Mouse (Mus musculus): ENCODE measurements around the gene Atp5h.
"Not testable (repeated sequence)": the region's sequence is repeated elsewhere in the genome, so short reads cannot be mapped to it uniquely, and the experiment has no call there.

The Atp5h gene

DNA sequence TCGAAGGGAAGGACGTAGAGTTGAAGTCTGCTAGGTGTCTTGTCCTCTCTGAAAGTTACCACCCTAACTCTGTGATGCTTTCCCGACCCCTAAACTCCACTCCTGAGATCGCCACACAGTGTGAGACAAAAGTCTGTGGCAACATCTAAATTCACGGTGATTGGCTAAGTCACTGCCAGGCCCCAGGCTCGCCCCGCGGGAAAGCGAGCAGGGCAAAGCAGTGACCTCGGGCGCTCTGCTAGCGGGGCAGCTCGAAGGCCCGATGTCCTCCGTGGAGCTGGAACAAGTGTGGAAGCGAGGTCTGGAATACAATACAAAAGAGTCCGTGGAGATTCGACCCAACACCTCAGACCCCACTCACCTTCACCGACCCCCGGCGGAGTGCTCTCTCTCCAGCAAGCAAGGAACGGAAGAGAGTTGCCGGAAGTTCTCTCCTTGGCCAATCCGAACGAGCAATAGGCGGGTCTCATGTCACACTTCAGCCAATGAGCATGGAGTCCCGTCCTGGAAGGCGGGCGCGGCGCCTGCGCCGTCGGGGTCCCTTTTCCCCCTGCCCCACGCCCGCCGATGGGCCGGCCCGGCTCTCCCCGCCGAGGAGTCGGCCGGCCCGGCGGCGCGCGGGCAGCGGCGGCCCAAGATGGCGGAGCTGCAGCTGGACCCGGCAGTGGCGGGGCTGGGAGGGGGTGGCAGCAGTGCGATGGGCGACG, at the start of gene Atp5h, which contains the start of gene Kctd2:
Gene Atp5h, minus strand, starts transcription at position 432 of the 707 bp plus-strand sequence.
Gene Kctd2, plus strand, starts transcription at position 598 of the 707 bp plus-strand sequence.
- DNase-seq (ENCODE audit: extremely low spot score), result peak; percentile 94

- DNase-seq (ENCODE audit: extremely low spot score), result peak; percentile 74
Measured at GRCm38 (mm10) chr11:115467217-115467618, 47.5 kb upstream of the Atp5h start.

DNA sequence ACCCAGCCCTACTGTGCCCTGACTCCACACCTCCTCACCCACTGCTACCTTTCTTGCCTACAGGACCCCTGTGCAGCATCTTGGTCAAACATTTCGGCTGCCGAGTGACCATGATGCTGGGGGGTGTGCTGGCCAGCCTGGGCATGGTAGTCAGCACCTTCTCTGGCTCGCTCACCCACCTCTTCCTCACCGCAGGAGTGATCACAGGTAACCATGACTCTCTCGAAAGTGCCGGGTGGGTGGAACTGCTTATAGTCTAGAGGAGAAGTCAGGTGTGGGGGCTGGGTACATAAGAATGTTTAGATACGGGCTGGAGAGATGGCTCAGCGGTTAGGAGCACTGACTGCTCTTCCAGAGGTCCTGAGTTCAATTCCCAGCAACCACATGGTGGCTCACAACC, 45.1 kb upstream of the Atp5h start:
- DNase-seq (ENCODE audit: extremely low spot score), result no peak

- no peak for DNase-seq (ENCODE audit: extremely low spot score)
Measured at GRCm38 (mm10) chr11:115463397-115463796, 43.6 kb upstream of the Atp5h start.

DNA sequence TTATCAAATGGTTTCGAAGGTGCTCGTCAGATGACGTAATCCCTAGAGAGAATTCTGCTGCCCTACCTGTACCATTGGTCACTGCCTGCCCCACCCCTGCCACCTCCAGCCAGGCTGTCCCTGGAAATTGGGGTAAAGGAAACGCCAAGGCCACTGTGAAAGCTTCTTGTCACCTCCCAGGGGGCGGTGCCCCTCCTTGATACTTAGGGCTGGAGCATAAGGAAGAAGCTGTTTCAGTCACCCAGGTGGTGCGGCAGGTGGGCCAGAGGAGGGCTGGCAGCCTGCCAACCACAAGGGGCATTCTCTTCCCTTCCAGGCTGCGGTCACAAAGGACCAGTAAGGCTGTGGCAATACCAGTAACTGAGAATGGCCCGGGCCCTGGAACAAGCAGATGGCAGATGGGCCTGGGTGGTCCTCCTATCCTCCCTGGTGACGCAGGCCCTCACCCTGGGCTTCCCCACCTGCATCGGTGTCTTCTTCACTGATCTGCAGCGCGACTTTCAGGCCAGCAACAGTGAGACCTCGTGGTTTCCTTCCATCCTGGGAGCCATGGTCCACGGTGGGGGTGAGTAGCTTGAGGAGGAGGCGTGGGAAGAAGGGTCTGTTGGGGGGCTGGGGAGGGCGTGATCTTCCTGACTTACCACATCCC, 42.6 kb upstream of the Atp5h start, which contains the start of gene Slc16a5:
Gene Slc16a5, plus strand, starts transcription at position 232 of the 649 bp plus-strand sequence.
- DNase-seq (ENCODE audit: extremely low spot score), result no peak

GRCm38 (mm10) chr11:115461846-115462242, 42.1 kb upstream of the Atp5h start:
- DNase-seq (ENCODE audit: extremely low spot score), result no peak

- no peak for DNase-seq (ENCODE audit: extremely low spot score)
Measured at GRCm38 (mm10) chr11:115460976-115461375, 41.2 kb upstream of the Atp5h start.

- DNase-seq (ENCODE audit: extremely low spot score), result no peak
Measured at GRCm38 (mm10) chr11:115457405-115457804, 37.6 kb upstream of the Atp5h start.

DNA sequence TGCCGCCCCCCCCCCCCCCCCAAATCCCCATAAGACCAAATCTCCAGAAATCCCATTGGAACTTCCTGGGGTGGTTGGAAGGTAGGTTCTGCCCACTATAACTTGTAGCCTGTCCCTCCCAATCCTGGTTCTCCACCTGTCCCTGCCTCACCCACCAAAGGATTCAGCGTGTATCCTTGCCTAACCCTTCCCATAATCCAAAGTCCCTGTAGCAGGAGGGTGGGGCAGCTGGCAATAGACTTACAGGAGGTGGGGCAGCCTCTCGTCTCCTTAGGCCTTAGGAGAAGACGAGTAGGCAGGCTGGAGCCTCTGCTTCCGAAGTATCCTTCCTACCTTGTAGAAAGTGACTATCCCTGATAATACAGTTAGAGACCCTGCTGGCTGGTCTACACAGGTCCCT, 36.4 kb upstream of the Atp5h start:
- no peak for DNase-seq (ENCODE audit: extremely low spot score)

DNA sequence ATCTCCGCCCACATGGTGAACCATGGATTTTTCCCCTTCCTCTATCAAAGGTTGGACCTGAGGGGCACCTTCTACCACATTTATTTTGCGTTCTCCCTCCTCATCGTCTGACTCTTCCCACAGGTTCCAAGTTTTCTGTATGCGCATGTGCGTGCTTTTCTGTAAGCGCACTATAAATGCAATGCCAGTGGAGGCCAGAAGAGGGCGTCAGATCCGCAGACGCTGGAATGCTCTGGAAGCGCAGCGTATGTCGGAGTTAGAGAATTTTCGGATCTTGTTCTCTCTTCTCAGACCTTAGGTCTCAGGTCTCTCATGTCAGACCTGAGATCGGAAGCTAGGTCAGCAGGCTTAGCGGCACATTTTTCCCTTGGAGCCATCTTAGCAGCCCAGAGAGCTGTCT, 35.9 kb upstream of the Atp5h start:
- DNase-seq (ENCODE audit: extremely low spot score), result no peak

- not testable (repeated sequence) for DNase-seq (ENCODE audit: extremely low spot score)
Measured at GRCm38 (mm10) chr11:115454822-115455221, 35.1 kb upstream of the Atp5h start.

DNA sequence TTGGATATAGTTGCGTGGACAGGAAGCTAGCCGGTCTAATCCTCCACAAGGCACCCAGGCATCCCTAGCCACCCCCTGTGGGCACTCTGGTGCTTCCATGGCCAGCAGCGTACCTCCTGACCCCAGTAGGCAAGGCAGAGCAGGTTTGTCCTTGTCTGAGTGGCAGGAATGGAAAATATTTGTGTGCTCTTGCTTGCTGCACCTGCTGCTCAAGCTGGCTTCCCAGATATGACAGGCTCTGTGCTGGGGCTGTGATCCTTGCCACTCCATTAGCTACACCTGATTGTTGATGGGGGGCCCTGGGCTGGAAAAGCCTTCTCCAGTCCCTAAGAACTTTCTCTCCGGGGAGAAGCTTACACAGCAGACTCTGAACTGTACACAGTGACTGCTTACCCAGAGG, 33.5 kb upstream of the Atp5h start:
- no peak for DNase-seq (ENCODE audit: extremely low spot score)

GRCm38 (mm10) chr11:115452281-115452860, 32.6 kb upstream of the Atp5h start:
- no peak for DNase-seq (ENCODE audit: extremely low spot score)

- DNase-seq (ENCODE audit: extremely low spot score), result no peak
Measured at GRCm38 (mm10) chr11:115451781-115452241, 32.0 kb upstream of the Atp5h start.

GRCm38 (mm10) chr11:115450176-115450575, 30.4 kb upstream of the Atp5h start:
- DNase-seq (ENCODE audit: extremely low spot score), result no peak

- DNase-seq (ENCODE audit: extremely low spot score), result no peak
Measured at GRCm38 (mm10) chr11:115448998-115449397, 29.2 kb upstream of the Atp5h start.

GRCm38 (mm10) chr11:115448075-115448474, 28.3 kb upstream of the Atp5h start:
- DNase-seq (ENCODE audit: extremely low spot score), result no peak

- DNase-seq (ENCODE audit: extremely low spot score), result no peak
Measured at GRCm38 (mm10) chr11:115447321-115447885, 27.6 kb upstream of the Atp5h start.

DNA sequence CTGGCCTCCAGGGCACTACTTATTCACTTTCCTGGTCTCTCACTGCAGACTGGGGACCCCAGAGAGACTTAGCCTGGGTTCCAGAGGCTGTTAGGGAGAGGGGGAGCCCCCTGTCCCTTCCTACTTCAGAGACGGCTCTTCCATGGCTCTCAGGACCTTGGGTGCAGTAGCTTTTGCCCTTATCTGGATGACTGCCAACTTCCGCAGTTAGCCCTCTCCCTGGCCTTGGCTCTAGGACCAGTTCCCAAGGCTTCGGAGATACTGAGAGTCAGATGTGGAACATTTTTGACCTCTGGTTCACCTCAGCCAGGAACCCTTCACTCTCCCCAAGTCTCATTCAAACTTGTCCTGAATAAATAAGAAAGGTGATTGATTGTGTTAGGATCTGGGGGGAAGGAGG, 27.1 kb upstream of the Atp5h start:
- DNase-seq (ENCODE audit: extremely low spot score), result no peak

DNA sequence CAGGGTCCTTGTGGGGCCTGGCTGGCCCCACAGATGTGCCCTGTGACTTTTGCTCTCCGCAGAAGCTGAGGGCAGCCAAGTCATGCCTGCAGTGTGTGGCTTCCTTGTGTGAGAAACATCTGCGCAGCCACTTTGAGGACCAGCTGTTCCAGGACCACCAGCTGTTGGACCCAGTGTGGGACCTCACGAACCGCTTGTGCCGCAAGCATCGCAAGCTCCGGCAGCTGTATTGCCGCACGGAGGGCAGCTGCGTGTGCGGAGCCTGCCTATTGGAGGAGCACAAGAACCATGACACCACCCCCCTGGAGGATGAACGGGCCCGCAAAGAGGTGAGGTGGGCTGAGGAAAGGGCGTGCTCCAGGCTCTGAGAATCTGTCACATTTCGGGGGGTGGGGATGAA, 21.7 kb upstream of the Atp5h start:
- no peak for DNase-seq (ENCODE audit: extremely low spot score)

DNA sequence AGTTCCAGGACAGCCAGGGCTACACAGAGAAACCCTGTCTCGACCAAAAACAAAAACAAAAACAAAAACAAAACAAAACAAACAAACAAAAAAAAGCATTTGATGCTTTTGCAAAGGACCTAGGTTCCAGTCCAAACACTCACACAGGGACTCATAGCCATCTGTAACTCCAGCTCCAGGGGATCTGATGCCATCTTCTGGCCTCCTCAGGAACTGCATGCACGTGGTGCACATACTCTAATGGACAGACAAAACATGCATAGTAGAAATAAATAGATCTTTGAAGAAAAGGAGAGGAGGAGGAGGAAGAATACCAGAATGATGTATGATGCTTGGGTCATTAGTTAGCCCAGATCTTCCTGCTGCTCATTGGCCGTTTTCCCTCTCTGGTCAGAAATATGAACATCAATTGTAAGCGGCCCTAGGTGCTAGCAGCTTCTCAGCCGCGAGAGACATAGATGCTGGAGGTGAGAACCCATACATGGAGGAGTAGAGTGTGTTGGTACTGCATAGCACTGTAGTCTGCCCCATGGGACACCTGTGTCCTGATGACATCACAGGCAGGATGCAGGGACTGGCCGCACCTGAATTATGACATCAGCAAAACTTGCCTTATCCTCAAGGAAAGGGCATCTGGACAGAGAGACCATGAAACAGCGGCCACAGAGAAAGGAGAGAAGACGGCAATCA, 20.3 kb upstream of the Atp5h start, which contains the start of gene Trim80:
Gene Trim80, plus strand, starts transcription at position 640 of the 690 bp plus-strand sequence.
- no peak for DNase-seq (ENCODE audit: extremely low spot score)

GRCm38 (mm10) chr11:115439326-115439725, 19.6 kb upstream of the Atp5h start:
- DNase-seq (ENCODE audit: extremely low spot score), result no peak
